Mouse (Mus musculus): ENCODE results near the gene Ccdc151.

Ccdc151 gene

GRCm38 (mm10) chr9:21996178-21996867 is 6.1 kb downstream of the Ccdc151 start:
- no peak for DNase-seq (ENCODE audit: low read depth, low spot score)

GRCm38 (mm10) chr9:21992227-21992626 is 10.2 kb downstream of the Ccdc151 start:
- DNase-seq (ENCODE audit: low read depth, low spot score) = no peak

GRCm38 (mm10) chr9:21989230-21990110 is 13.0 kb downstream of the Ccdc151 start, which contains the start of gene Rgl3:
Gene Rgl3, minus strand, starts transcription at chr9:21989446.
- no peak for DNase-seq (ENCODE audit: low read depth, low spot score)

GRCm38 (mm10) chr9:21988421-21989101 is 13.9 kb downstream of the Ccdc151 start:
- DNase-seq (ENCODE audit: low read depth, low spot score) = no peak

GRCm38 (mm10) chr9:21987592-21988342 is 14.7 kb downstream of the Ccdc151 start:
- DNase-seq (ENCODE audit: low read depth, low spot score) = peak; percentile 45

- DNase-seq (ENCODE audit: low read depth, low spot score) = no peak
Measured at GRCm38 (mm10) chr9:21983911-21984310, 18.5 kb downstream of the Ccdc151 start.

GRCm38 (mm10) chr9:21978398-21979128 is 23.9 kb downstream of the Ccdc151 start:
- DNase-seq (ENCODE audit: low read depth, low spot score) = peak; percentile 67

GRCm38 (mm10) chr9:21977972-21978371 is 24.5 kb downstream of the Ccdc151 start:
- peak; percentile 49 for DNase-seq (ENCODE audit: low read depth, low spot score)

- no peak for DNase-seq (ENCODE audit: low read depth, low spot score)
Measured at GRCm38 (mm10) chr9:21977331-21977730, 25.1 kb downstream of the Ccdc151 start.

GRCm38 (mm10) chr9:21976626-21977175 is 25.7 kb downstream of the Ccdc151 start:
- no peak for DNase-seq (ENCODE audit: low read depth, low spot score)

- DNase-seq (ENCODE audit: low read depth, low spot score) = no peak
Measured at GRCm38 (mm10) chr9:21969304-21969703, 33.1 kb downstream of the Ccdc151 start.

- DNase-seq (ENCODE audit: low read depth, low spot score) = no peak
Measured at GRCm38 (mm10) chr9:21968883-21969282, 33.6 kb downstream of the Ccdc151 start.

GRCm38 (mm10) chr9:21963417-21963816 is 39.0 kb downstream of the Ccdc151 start, which contains the start of gene Epor:
Gene Epor, minus strand, starts transcription at chr9:21963506.
- no peak for DNase-seq (ENCODE audit: low read depth, low spot score)

- DNase-seq (ENCODE audit: low read depth, low spot score) = peak; percentile 80
Measured at GRCm38 (mm10) chr9:21962416-21963059, 39.9 kb downstream of the Ccdc151 start.

- DNase-seq (ENCODE audit: low read depth, low spot score) = no peak
Measured at GRCm38 (mm10) chr9:21962010-21962409, 40.4 kb downstream of the Ccdc151 start.

- DNase-seq (ENCODE audit: low read depth, low spot score) = no peak
Measured at GRCm38 (mm10) chr9:21961366-21961980, 41.0 kb downstream of the Ccdc151 start.

GRCm38 (mm10) chr9:21960558-21961208 is 41.8 kb downstream of the Ccdc151 start:
- DNase-seq (ENCODE audit: low read depth, low spot score) = no peak

GRCm38 (mm10) chr9:21960135-21960534 is 42.3 kb downstream of the Ccdc151 start:
- no peak for DNase-seq (ENCODE audit: low read depth, low spot score)

GRCm38 (mm10) chr9:21959244-21959643 is 43.2 kb downstream of the Ccdc151 start:
- no peak for DNase-seq (ENCODE audit: low read depth, low spot score)

All from ES-CJ7 (cell line).